Mouse (Mus musculus) G1E (cell line): ENCODE results near the gene Fam78b. TPM values are rescaled to one million over a fixed set of nuclear protein-coding genes. Genes with fewer than 3 reads are reported as not detected.

Experiments used
- ATAC-seq: 2 replicates; pipeline ENCODE4 v1.8.0; 2016; ENCODE audit warnings: mild to moderate bottlenecking; ENCODE audit not compliant: insufficient number of reproducible peaks, poor library complexity, low FRiP score, severe bottlenecking; ENCODE audit errors: extremely low read depth
- DNase-seq: peaks from one replicate; pipeline ENCODE4 v3.0.0; 2012; ENCODE audit warnings: low spot score
- H3K27me3 ChIP-seq: 2 replicates; pipeline ENCODE4 v1.6.1; 2012; ENCODE audit warnings: mild to moderate bottlenecking, low read length, inconsistent platforms; ENCODE audit not compliant: insufficient read depth
- H3K36me3 ChIP-seq: replicated peaks from 2 replicates; pipeline ENCODE3; 2012; ENCODE audit warnings: mild to moderate bottlenecking, inconsistent platforms
- H3K4me1 ChIP-seq: 2 replicates; pipeline ENCODE4 v1.6.1; 2012; ENCODE audit warnings: low read depth, low read length, inconsistent platforms, mixed read lengths; ENCODE audit not compliant: insufficient read depth
- H3K4me3 ChIP-seq: 2 replicates; pipeline ENCODE4 v1.5.1; 2012; ENCODE audit warnings: low read depth, mild to moderate bottlenecking, inconsistent platforms, low read length, moderate library complexity, mixed read lengths
- H3K9me3 ChIP-seq: replicated peaks from 2 replicates; pipeline ENCODE4 v1.6.1; 2012; ENCODE audit warnings: inconsistent platforms
- CTCF ChIP-seq: IDR thresholded peaks from 2 replicates; pipeline ENCODE4 v1.5.1; 2012; ENCODE audit warnings: low read depth, low read length, inconsistent platforms, mixed read lengths
- GATA1 ChIP-seq: IDR thresholded peaks from 2 replicates; pipeline ENCODE4 v1.6.1; 2012; ENCODE audit warnings: borderline replicate concordance, low read length, inconsistent platforms, mixed read lengths
- GATA2 ChIP-seq: IDR thresholded peaks from 2 replicates; pipeline ENCODE4 v1.6.1; 2012; ENCODE audit warnings: low read depth, low read length, inconsistent platforms, borderline replicate concordance
- POLR2AphosphoS5 ChIP-seq: IDR thresholded peaks from 2 replicates; pipeline ENCODE4 v1.6.1; 2012; ENCODE audit warnings: low read depth, low read length, inconsistent platforms; ENCODE audit not compliant: insufficient replicate concordance
- TAL1 ChIP-seq: conservative IDR thresholded peaks from 2 replicates; pipeline ENCODE4 v1.6.1; 2012; ENCODE audit warnings: low read depth, low read length, inconsistent platforms, mixed read lengths
- polyA plus RNA-seq: library from polyadenylated mRNA; stranded (reverse); fragments of >175 nt; gene quantifications from 2 replicates; pipeline ENCODE4 v1.2.3, GENCODE M21; 2012
- total RNA-seq, 2 experiments: library from RNA; stranded (forward) in 1 of 2; stranded (reverse) in 1 of 2; fragments of 200-1000 nt in 1 of 2; fragments of >200 nt in 1 of 2; fragmentation: Nextera tagmentation in 1 of 2; gene quantifications; 2 replicates each; pipeline ENCODE4 v1.2.3; 2014 to 2017

The Fam78b gene
- total and polyA plus RNA-seq, 3 experiments = 0.11 TPM; not detected in 2

DNA sequence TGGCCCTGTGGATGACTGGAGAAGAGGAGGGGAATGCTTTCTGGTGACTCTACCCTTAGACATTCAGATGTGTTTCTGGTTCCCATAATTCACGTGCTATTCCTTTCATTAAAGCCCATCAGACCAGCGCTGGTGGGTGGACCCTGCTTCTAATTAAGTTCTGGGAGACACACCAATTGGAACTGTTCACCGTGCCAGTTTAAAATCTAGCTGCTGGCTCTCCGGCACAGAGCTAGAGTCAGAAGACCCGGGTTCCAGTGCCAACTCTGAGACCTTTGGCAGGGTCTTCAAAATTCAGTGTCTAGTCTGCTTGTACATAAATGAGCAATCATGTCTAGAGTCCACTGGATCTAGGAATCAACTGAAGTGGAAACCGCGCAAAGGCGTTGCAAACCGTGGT is 9.0 kb downstream of the Fam78b start:
- no peak overlapping the region for H3K4me3 ChIP-seq
- peaks cover 81% of the 10 kb centered on the region for H3K9me3 ChIP-seq
- DNase-seq (no peak), ATAC-seq (no peak)
- no peaks in the 10 kb centered on the region for H3K27me3 ChIP-seq
- no peak for TF ChIP-seq GATA1
- no peak for TF ChIP-seq CTCF
- H3K36me3 ChIP-seq = no peaks in the 10 kb centered on the region
- no peaks in the 10 kb centered on the region for H3K4me1 ChIP-seq

DNA sequence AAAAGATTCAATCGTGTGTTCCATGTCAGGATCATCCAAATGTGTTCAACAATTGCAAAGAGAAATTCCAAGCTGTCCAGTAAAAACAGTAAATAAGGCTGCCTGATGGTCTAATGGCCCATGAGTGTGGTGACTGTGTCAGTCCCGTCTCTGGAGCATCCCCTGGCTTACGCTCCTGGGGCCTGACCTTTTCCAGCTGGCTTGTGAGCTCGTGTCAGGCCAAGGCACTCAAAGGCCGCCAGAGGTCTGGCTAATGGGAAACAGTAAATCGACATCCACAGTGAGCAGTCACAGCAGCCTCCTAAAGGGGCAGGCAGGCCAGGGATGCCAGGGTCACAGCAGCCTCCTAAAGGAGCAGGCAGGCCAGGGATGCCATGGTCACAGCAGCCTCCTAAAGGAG is 10.1 kb downstream of the Fam78b start:
- H3K4me1 ChIP-seq = no peaks in the 10 kb centered on the region
- no peaks in the 10 kb centered on the region for H3K36me3 ChIP-seq
- TF ChIP-seq POLR2AphosphoS5 = no peak
- TF ChIP-seq GATA1 = no peak
- no peak for TF ChIP-seq CTCF
- TF ChIP-seq GATA2 = no peak
- no peak for TF ChIP-seq TAL1
- H3K4me3 ChIP-seq = no peak overlapping the region
- ATAC-seq (no peak), DNase-seq (no peak)
- peaks cover 78% of the 10 kb centered on the region for H3K9me3 ChIP-seq
- no peaks in the 10 kb centered on the region for H3K27me3 ChIP-seq

DNA sequence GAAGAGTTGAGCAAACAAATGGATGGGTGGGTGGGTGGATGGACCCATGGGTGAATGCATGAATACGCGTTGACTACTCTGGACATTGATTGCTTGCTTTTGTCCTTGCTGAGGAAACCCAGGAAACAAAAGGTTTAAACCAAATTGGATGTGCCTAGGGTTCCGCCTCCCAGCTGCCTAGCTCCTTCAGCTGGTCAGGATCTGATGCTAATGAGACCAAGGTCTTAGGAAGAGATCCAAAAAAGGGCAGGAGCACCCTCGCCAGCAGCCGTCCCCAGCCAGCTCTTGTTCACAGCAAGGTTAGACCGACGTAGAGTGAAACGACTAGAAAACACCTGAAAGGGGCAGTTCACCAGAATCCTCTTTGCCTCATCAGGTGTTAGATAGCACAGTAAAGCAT is 11.4 kb downstream of the Fam78b start:
- Histone ChIP-seq H3K36me3 (no peaks in the 10 kb centered on the region), H3K4me1 (no peaks in the 10 kb centered on the region), H3K4me3 (no peak overlapping the region), H3K9me3 (peaks cover 73% of the 10 kb centered on the region), H3K27me3 (no peaks in the 10 kb centered on the region)
- no peak for DNase-seq
- TF ChIP-seq GATA1 = no peak
- no peak for TF ChIP-seq GATA2
- TF ChIP-seq CTCF = no peak
- no peak for TF ChIP-seq POLR2AphosphoS5
- no peak for TF ChIP-seq TAL1
- ATAC-seq = no peak

DNA sequence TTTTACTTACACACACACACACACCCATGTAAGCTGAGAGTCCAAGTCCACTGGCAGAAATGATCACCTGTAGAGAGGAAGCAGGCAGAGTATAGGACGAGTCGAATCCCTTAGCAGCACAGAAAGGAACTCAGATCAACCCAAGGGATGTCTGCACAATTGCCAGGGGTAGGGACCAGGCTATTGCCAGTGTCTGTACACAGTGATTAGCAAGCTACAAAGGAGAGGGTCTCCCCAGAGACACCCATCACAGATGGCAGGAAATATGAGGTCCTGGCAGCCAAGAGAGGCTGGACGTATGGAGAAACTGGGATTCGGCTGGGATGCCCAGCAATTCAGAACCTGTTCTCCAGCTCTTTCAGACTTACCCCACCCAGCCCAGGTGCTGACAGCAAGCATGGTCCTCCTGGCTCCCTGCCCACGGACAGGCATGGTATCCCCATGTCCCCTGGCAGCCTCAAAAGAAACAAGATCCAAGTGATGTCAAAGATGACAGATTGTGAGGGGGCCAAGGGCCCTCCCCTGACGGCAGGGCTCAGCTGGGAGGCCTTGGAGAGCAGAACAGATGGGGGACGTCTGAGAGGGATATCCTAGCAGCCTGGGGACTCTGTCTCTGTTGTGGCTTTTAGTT is 12.1 kb downstream of the Fam78b start:
- no peak for DNase-seq
- no peak for TF ChIP-seq TAL1
- TF ChIP-seq GATA2 = no peak
- no peak for TF ChIP-seq GATA1
- TF ChIP-seq CTCF = no peak
- no peak for TF ChIP-seq POLR2AphosphoS5
- ATAC-seq = no peak

DNA sequence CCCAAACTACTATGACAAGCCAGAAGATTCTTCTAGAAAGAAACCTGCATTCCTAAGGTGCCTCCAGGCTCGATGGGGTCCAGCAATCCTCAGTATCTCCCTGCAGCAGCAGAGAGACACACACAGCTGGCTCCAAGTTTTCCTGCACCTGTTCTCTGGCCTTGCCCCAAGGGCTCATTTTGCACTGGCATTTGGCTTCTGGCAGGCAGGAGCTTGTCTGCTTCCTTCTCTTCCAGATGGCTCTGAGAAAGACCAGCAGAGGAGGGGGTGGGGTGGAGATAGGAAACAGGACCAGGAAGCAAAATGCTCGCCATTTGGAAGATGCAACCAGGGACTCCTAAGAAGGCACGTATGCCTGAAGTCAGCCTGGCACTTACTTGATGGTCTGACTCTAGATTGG is 15.1 kb downstream of the Fam78b start:
- no peak for ATAC-seq
- TF ChIP-seq GATA1 = no peak
- no peak for TF ChIP-seq TAL1
- no peak for TF ChIP-seq CTCF
- TF ChIP-seq GATA2 = no peak
- no peaks in the 10 kb centered on the region for H3K4me1 ChIP-seq

More for the DNA sequence above, 12.1 kb downstream of the Fam78b start:
- Histone ChIP-seq H3K27me3 (no peaks in the 10 kb centered on the region), H3K36me3 (no peaks in the 10 kb centered on the region), H3K4me3 (no peak overlapping the region), H3K9me3 (peaks cover 73% of the 10 kb centered on the region), H3K4me1 (no peaks in the 10 kb centered on the region)

DNA sequence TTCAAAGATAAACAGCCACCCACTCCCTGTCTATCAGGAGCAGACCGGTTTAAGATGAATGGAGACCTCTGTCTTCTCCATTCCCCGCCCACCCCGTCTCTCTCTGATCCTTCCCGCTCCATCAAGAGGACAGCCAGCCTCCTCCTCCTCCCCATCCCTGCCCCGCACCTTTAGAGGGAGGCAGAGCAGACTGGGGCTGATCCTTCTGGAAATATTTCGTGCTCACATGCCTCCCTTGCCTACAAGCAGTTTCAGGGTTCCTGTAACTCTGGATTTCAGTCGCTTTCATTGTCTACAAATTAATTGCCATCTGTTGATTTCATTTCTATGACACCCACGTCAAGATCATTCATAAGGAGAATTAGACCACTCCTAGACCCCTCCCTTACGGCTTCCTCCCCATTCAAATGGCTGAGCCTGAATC is 20.8 kb downstream of the Fam78b start:
- H3K4me3 ChIP-seq = no peak overlapping the region
- H3K9me3 ChIP-seq = peaks cover 70% of the 10 kb centered on the region
- ATAC-seq = no peak
- no peak for TF ChIP-seq GATA2
- TF ChIP-seq TAL1 = no peak
- no peak for TF ChIP-seq CTCF
- no peak for TF ChIP-seq POLR2AphosphoS5
- TF ChIP-seq GATA1 = no peak
- H3K4me1 ChIP-seq = no peaks in the 10 kb centered on the region
- no peaks in the 10 kb centered on the region for H3K36me3 ChIP-seq
- no peak for DNase-seq
- no peaks in the 10 kb centered on the region for H3K27me3 ChIP-seq

More for the DNA sequence above, 15.1 kb downstream of the Fam78b start:
- Histone ChIP-seq H3K4me3 (no peak overlapping the region), H3K36me3 (no peaks in the 10 kb centered on the region), H3K27me3 (no peaks in the 10 kb centered on the region), H3K9me3 (peaks cover 70% of the 10 kb centered on the region)
- no peak for DNase-seq
